Mouse (Mus musculus): ENCODE data around the gene Gpr176. TPM values are rescaled to one million over a fixed set of nuclear protein-coding genes. Genes with fewer than 3 reads are reported as not detected.

Gpr176 gene
- polyA plus RNA-seq (2014; fragmentation: Nextera tagmentation; extraction: Ambion mirVana) = 0.23 and 0.24 TPM in 2 replicates

- DNase-seq (ENCODE audit: low spot score) = peak; percentile 76
- H3K36me3 ChIP-seq (ENCODE audit: control insufficient read depth, insufficient read depth, low read length) = no peaks in the 10 kb centered on the region
- peak; percentile 82 for ATAC-seq (replicated peaks; ENCODE audit: low FRiP score)
- H3K9ac ChIP-seq (ENCODE audit: low read length) = peak within 1 kb of the TSS; percentile 53
- H3K27ac ChIP-seq (ENCODE audit: low read depth, low read length) = 0 out of 2 replicates have a peak within 1 kb of the TSS, but pooled peaks have one; percentile 12
- under 1% methylated on average over 55 of the region's 59 CpGs for whole genome bisulfite sequencing
- peaks cover 15% of the 10 kb centered on the region for H3K27me3 ChIP-seq (ENCODE audit: control insufficient read depth, insufficient read depth, low read length)
- peak within 1 kb of the TSS; percentile 41 for H3K4me3 ChIP-seq (ENCODE audit: low read depth, low read length)
- peak within 1 kb of the TSS; percentile 93 for H3K4me2 ChIP-seq (ENCODE audit: low read depth, low read length, severe bottlenecking)
- H3K9me3 ChIP-seq (ENCODE audit: control insufficient read depth, low read length) = no peaks in the 10 kb centered on the region
- peaks cover 14% of the 10 kb centered on the region for H3K4me1 ChIP-seq (replicated peaks; ENCODE audit: control insufficient read depth, insufficient read depth, low read length)
Measured at GRCm38 (mm10) chr2:118372901-118373571, at the start of gene Gpr176. Gpr176 (minus strand) TSS chr2:118373419.

- ATAC-seq (replicated peaks; ENCODE audit: low FRiP score) (no peak), DNase-seq (ENCODE audit: low spot score) (no peak)
- Histone ChIP-seq H3K27me3 (ENCODE audit: control insufficient read depth, insufficient read depth, low read length) (no peaks in the 10 kb centered on the region), H3K4me2 (ENCODE audit: low read depth, low read length, severe bottlenecking) (no peak overlapping the region), H3K4me1 (replicated peaks; ENCODE audit: control insufficient read depth, insufficient read depth, low read length) (no peaks in the 10 kb centered on the region), H3K9me3 (ENCODE audit: control insufficient read depth, low read length) (no peaks in the 10 kb centered on the region), H3K4me3 (ENCODE audit: low read depth, low read length) (no peak overlapping the region), H3K27ac (ENCODE audit: low read depth, low read length) (no peak overlapping the region), H3K36me3 (ENCODE audit: control insufficient read depth, insufficient read depth, low read length) (no peaks in the 10 kb centered on the region; the same call in 1 of the 2 replicates), H3K9ac (ENCODE audit: low read length) (no peak overlapping the region)
- 87% methylated on average over 8 of the region's 8 CpGs for WGBS
Measured at GRCm38 (mm10) chr2:118422385-118422784, 49.2 kb upstream of the Gpr176 start.

GRCm38 (mm10) chr2:118421951-118422350 is 48.7 kb upstream of the Gpr176 start:
- Histone ChIP-seq H3K9ac (ENCODE audit: low read length) (no peak overlapping the region), H3K4me2 (ENCODE audit: low read depth, low read length, severe bottlenecking) (no peak overlapping the region), H3K4me1 (replicated peaks; ENCODE audit: control insufficient read depth, insufficient read depth, low read length) (no peaks in the 10 kb centered on the region), H3K4me3 (ENCODE audit: low read depth, low read length) (no peak overlapping the region), H3K36me3 (ENCODE audit: control insufficient read depth, insufficient read depth, low read length) (no peaks in the 10 kb centered on the region; the same call in 1 of the 2 replicates), H3K27me3 (ENCODE audit: control insufficient read depth, insufficient read depth, low read length) (no peaks in the 10 kb centered on the region), H3K9me3 (ENCODE audit: control insufficient read depth, low read length) (no peaks in the 10 kb centered on the region), H3K27ac (ENCODE audit: low read depth, low read length) (no peak overlapping the region)
- no peak for DNase-seq (ENCODE audit: low spot score)
- 90% methylated on average over 15 of the region's 15 CpGs for WGBS
- no peak for ATAC-seq (replicated peaks; ENCODE audit: low FRiP score)

GRCm38 (mm10) chr2:118418076-118418475 is 44.9 kb upstream of the Gpr176 start:
- Histone ChIP-seq H3K4me1 (replicated peaks; ENCODE audit: control insufficient read depth, insufficient read depth, low read length) (no peaks in the 10 kb centered on the region), H3K9ac (ENCODE audit: low read length) (no peak overlapping the region), H3K36me3 (ENCODE audit: control insufficient read depth, insufficient read depth, low read length) (no peaks in the 10 kb centered on the region; the same call in 1 of the 2 replicates), H3K27ac (ENCODE audit: low read depth, low read length) (no peak overlapping the region), H3K4me3 (ENCODE audit: low read depth, low read length) (no peak overlapping the region), H3K9me3 (ENCODE audit: control insufficient read depth, low read length) (no peaks in the 10 kb centered on the region), H3K4me2 (ENCODE audit: low read depth, low read length, severe bottlenecking) (no peak overlapping the region), H3K27me3 (ENCODE audit: control insufficient read depth, insufficient read depth, low read length) (no peaks in the 10 kb centered on the region)
- DNase-seq (ENCODE audit: low spot score) (no peak), ATAC-seq (replicated peaks; ENCODE audit: low FRiP score) (no peak)
- WGBS = 92% methylated on average over 4 of the region's 4 CpGs

GRCm38 (mm10) chr2:118415601-118416355 is 42.6 kb upstream of the Gpr176 start:
- no peaks in the 10 kb centered on the region for H3K9me3 ChIP-seq (ENCODE audit: control insufficient read depth, low read length)
- no peak overlapping the region for H3K27ac ChIP-seq (ENCODE audit: low read depth, low read length)
- no peak overlapping the region for H3K4me3 ChIP-seq (ENCODE audit: low read depth, low read length)
- no peaks in the 10 kb centered on the region for H3K4me1 ChIP-seq (replicated peaks; ENCODE audit: control insufficient read depth, insufficient read depth, low read length)
- DNase-seq (ENCODE audit: low spot score) = no peak
- H3K27me3 ChIP-seq (ENCODE audit: control insufficient read depth, insufficient read depth, low read length) = no peaks in the 10 kb centered on the region
- no peak for ATAC-seq (replicated peaks; ENCODE audit: low FRiP score)
- WGBS = 88% methylated on average over 6 of the region's 6 CpGs
- H3K4me2 ChIP-seq (ENCODE audit: low read depth, low read length, severe bottlenecking) = no peak overlapping the region
- no peak overlapping the region for H3K9ac ChIP-seq (ENCODE audit: low read length)
- no peaks in the 10 kb centered on the region; the same call in 1 of the 2 replicates for H3K36me3 ChIP-seq (ENCODE audit: control insufficient read depth, insufficient read depth, low read length)

GRCm38 (mm10) chr2:118412821-118413220 is 39.6 kb upstream of the Gpr176 start:
- WGBS = 95% methylated on average over 11 of the region's 11 CpGs
- no peak overlapping the region for H3K4me3 ChIP-seq (ENCODE audit: low read depth, low read length)
- H3K4me1 ChIP-seq (replicated peaks; ENCODE audit: control insufficient read depth, insufficient read depth, low read length) = no peaks in the 10 kb centered on the region
- DNase-seq (ENCODE audit: low spot score) (no peak), ATAC-seq (replicated peaks; ENCODE audit: low FRiP score) (no peak)
- no peak overlapping the region for H3K9ac ChIP-seq (ENCODE audit: low read length)
- no peak overlapping the region for H3K27ac ChIP-seq (ENCODE audit: low read depth, low read length)
- H3K27me3 ChIP-seq (ENCODE audit: control insufficient read depth, insufficient read depth, low read length) = no peaks in the 10 kb centered on the region
- H3K36me3 ChIP-seq (ENCODE audit: control insufficient read depth, insufficient read depth, low read length) = no peaks in the 10 kb centered on the region; the same call in 1 of the 2 replicates
- no peak overlapping the region for H3K4me2 ChIP-seq (ENCODE audit: low read depth, low read length, severe bottlenecking)
- no peaks in the 10 kb centered on the region for H3K9me3 ChIP-seq (ENCODE audit: control insufficient read depth, low read length)

- no peaks in the 10 kb centered on the region for H3K27me3 ChIP-seq (ENCODE audit: control insufficient read depth, insufficient read depth, low read length)
- no peak overlapping the region for H3K27ac ChIP-seq (ENCODE audit: low read depth, low read length)
- no peaks in the 10 kb centered on the region for H3K4me1 ChIP-seq (replicated peaks; ENCODE audit: control insufficient read depth, insufficient read depth, low read length)
- no peaks in the 10 kb centered on the region for H3K9me3 ChIP-seq (ENCODE audit: control insufficient read depth, low read length)
- ATAC-seq (replicated peaks; ENCODE audit: low FRiP score) (no peak), DNase-seq (ENCODE audit: low spot score) (no peak)
- no peak overlapping the region for H3K4me2 ChIP-seq (ENCODE audit: low read depth, low read length, severe bottlenecking)
- 86% methylated on average over 4 of the region's 4 CpGs for WGBS
- no peak overlapping the region for H3K4me3 ChIP-seq (ENCODE audit: low read depth, low read length)
- no peaks in the 10 kb centered on the region; the same call in 1 of the 2 replicates for H3K36me3 ChIP-seq (ENCODE audit: control insufficient read depth, insufficient read depth, low read length)
- H3K9ac ChIP-seq (ENCODE audit: low read length) = no peak overlapping the region
Measured at GRCm38 (mm10) chr2:118408336-118408895, 35.2 kb upstream of the Gpr176 start.

GRCm38 (mm10) chr2:118406811-118407210 is 33.6 kb upstream of the Gpr176 start:
- ATAC-seq (replicated peaks; ENCODE audit: low FRiP score) (no peak), DNase-seq (ENCODE audit: low spot score) (no peak)
- Histone ChIP-seq H3K36me3 (ENCODE audit: control insufficient read depth, insufficient read depth, low read length) (no peaks in the 10 kb centered on the region; the same call in 1 of the 2 replicates), H3K27ac (ENCODE audit: low read depth, low read length) (no peak overlapping the region), H3K9me3 (ENCODE audit: control insufficient read depth, low read length) (no peaks in the 10 kb centered on the region), H3K4me3 (ENCODE audit: low read depth, low read length) (no peak overlapping the region), H3K27me3 (ENCODE audit: control insufficient read depth, insufficient read depth, low read length) (no peaks in the 10 kb centered on the region), H3K9ac (ENCODE audit: low read length) (no peak overlapping the region), H3K4me2 (ENCODE audit: low read depth, low read length, severe bottlenecking) (no peak overlapping the region), H3K4me1 (replicated peaks; ENCODE audit: control insufficient read depth, insufficient read depth, low read length) (no peaks in the 10 kb centered on the region)
- WGBS = 77% methylated on average over 2 of the region's 2 CpGs
